Mouse (Mus musculus) liver, embryonic 12.5 days (tissue): Measurements from ENCODE around the gene Ercc6. TPM values are rescaled to one million over a fixed set of nuclear protein-coding genes. Genes with fewer than 3 reads are reported as not detected.

ENCODE experiments used
- ATAC-seq: fragments of 200-750 bp; cut with Nextera tagmentation; 2 replicates; pipeline ENCODE4 v1.8.0; 2017; ENCODE audit warnings: moderate number of reproducible peaks, mild to moderate bottlenecking, moderate library complexity
- H3K27ac ChIP-seq: fragments of 300-500 bp; sonication (generic); 2 replicates; pipeline ENCODE4 v1.5.1; 2016; ENCODE audit warnings: mild to moderate bottlenecking
- H3K27me3 ChIP-seq: fragments of 300-500 bp; sonication (generic); replicated peaks from 2 replicates; pipeline ENCODE4 v1.6.1; 2016; ENCODE audit warnings: mild to moderate bottlenecking, moderate library complexity
- H3K36me3 ChIP-seq: fragments of 300-500 bp; sonication (generic); 2 replicates; pipeline ENCODE4 v1.6.1; 2016; ENCODE audit warnings: mild to moderate bottlenecking, moderate library complexity
- H3K4me1 ChIP-seq: fragments of 300-500 bp; sonication (generic); 2 replicates; pipeline ENCODE4 v1.6.1; 2016
- H3K4me2 ChIP-seq: fragments of 300-500 bp; sonication (generic); 2 replicates; pipeline ENCODE4 v1.6.1; 2016; ENCODE audit warnings: mild to moderate bottlenecking, moderate library complexity
- H3K4me3 ChIP-seq: fragments of 300-500 bp; sonication (generic); 2 replicates; pipeline ENCODE4 v1.5.1; 2016; ENCODE audit warnings: mild to moderate bottlenecking, moderate library complexity
- H3K9ac ChIP-seq: fragments of 300-500 bp; sonication (generic); 2 replicates; pipeline ENCODE4 v1.6.1; 2016; ENCODE audit warnings: mild to moderate bottlenecking, moderate library complexity
- H3K9me3 ChIP-seq: fragments of 300-500 bp; sonication (generic); replicated peaks from 2 replicates; pipeline ENCODE4 v1.6.1; 2016; ENCODE audit warnings: mild to moderate bottlenecking, moderate library complexity
- WGBS: fragments of 180-500 bp; shearing (Covaris S2); methylation state at CpG from one replicate; pipeline ENCODE4 v1.1.7; 2016; ENCODE audit not compliant: insufficient replicate concordance; 5-methylcytosine and 5-hydroxymethylcytosine counted together
- polyA plus RNA-seq: library from polyadenylated mRNA; unstranded; fragments of >200 nt; fragmentation: Nextera tagmentation; extraction: Ambion mirVana; gene quantifications from 2 replicates; pipeline ENCODE4 v1.2.1, GENCODE M21; 2016

Gene Ercc6
- polyA plus RNA-seq: 13.3 and 14.8 TPM in 2 replicates

GRCm38 (mm10) chr14:32513336-32514032, at the start of gene Ercc6:
Gene Ercc6, plus strand, starts transcription at chr14:32513521.
- H3K27me3 ChIP-seq: no peaks in the 10 kb centered on the region
- H3K9me3 ChIP-seq: no peaks in the 10 kb centered on the region
- WGBS: under 1% methylated on average over 62 of the region's 62 CpGs
- peak within 1 kb of the TSS; percentile 78 for H3K9ac ChIP-seq
- peak within 1 kb of the TSS; percentile 70 for H3K4me3 ChIP-seq
- H3K27ac ChIP-seq: peak within 1 kb of the TSS; percentile 79
- H3K36me3 ChIP-seq: peaks cover 22% of the 10 kb centered on the region
- H3K4me2 ChIP-seq: peak within 1 kb of the TSS; percentile 83
- peaks cover 30% of the 10 kb centered on the region for H3K4me1 ChIP-seq
- ATAC-seq: peak; percentile 92

GRCm38 (mm10) chr14:32464601-32465505, 48.5 kb upstream of the Ercc6 start, which contains the start of gene Slc18a3:
Gene Slc18a3, minus strand, starts transcription at chr14:32464850.
- Histone ChIP-seq H3K9ac (no peak within 1 kb of the TSS), H3K36me3 (no peaks in the 10 kb centered on the region), H3K4me3 (peak within 1 kb of the TSS; percentile 26), H3K4me2 (peak within 1 kb of the TSS; percentile 40), H3K4me1 (peaks cover 4% of the 10 kb centered on the region; the same call in 1 of the 2 replicates), H3K9me3 (no peaks in the 10 kb centered on the region), H3K27me3 (peaks cover 90% of the 10 kb centered on the region), H3K27ac (no peak within 1 kb of the TSS)
- WGBS: 2% methylated on average over 70 of the region's 70 CpGs
- no peak for ATAC-seq

- Histone ChIP-seq H3K27ac (no peak overlapping the region), H3K27me3 (peaks cover 84% of the 10 kb centered on the region), H3K9me3 (no peaks in the 10 kb centered on the region), H3K4me3 (no peak overlapping the region), H3K9ac (no peak overlapping the region), H3K4me1 (peaks cover 4% of the 10 kb centered on the region; the same call in 1 of the 2 replicates), H3K36me3 (no peaks in the 10 kb centered on the region), H3K4me2 (no peak overlapping the region)
- ATAC-seq: no peak
- 4% methylated on average over 9 of the region's 11 CpGs for WGBS
Observed at GRCm38 (mm10) chr14:32465506-32465870, 47.8 kb upstream of the Ercc6 start.

- ATAC-seq: no peak
- no peaks in the 10 kb centered on the region for H3K9me3 ChIP-seq
- peaks cover 4% of the 10 kb centered on the region; the same call in 1 of the 2 replicates for H3K4me1 ChIP-seq
- WGBS: 15% methylated on average over 13 of the region's 13 CpGs
- H3K9ac ChIP-seq: no peak within 1 kb of the TSS
- peaks cover 80% of the 10 kb centered on the region for H3K27me3 ChIP-seq
- peak within 1 kb of the TSS; percentile 26; the same call in 1 of the 2 replicates for H3K4me3 ChIP-seq
- peak within 1 kb of the TSS; percentile 40 for H3K4me2 ChIP-seq
- H3K36me3 ChIP-seq: no peaks in the 10 kb centered on the region
- H3K27ac ChIP-seq: no peak within 1 kb of the TSS
Observed at GRCm38 (mm10) chr14:32465889-32466288, 47.4 kb upstream of the Ercc6 start, which contains the start of gene Chat. Gene Chat, minus strand, starts transcription at chr14:32465989.

- H3K4me1 ChIP-seq: peaks cover 4% of the 10 kb centered on the region; the same call in 1 of the 2 replicates
- no peak overlapping the region for H3K27ac ChIP-seq
- no peak overlapping the region for H3K4me2 ChIP-seq
- H3K27me3 ChIP-seq: peaks cover 71% of the 10 kb centered on the region
- no peak overlapping the region for H3K9ac ChIP-seq
- 6% methylated on average over 5 of the region's 5 CpGs for WGBS
- no peak for ATAC-seq
- H3K9me3 ChIP-seq: no peaks in the 10 kb centered on the region
- H3K36me3 ChIP-seq: no peaks in the 10 kb centered on the region
- H3K4me3 ChIP-seq: no peak overlapping the region
Observed at GRCm38 (mm10) chr14:32467606-32468005, 45.7 kb upstream of the Ercc6 start.

- no peak overlapping the region for H3K27ac ChIP-seq
- no peak overlapping the region for H3K4me3 ChIP-seq
- no peak for ATAC-seq
- peaks cover 23% of the 10 kb centered on the region for H3K27me3 ChIP-seq
- WGBS: 10% methylated on average over 4 of the region's 4 CpGs
- no peaks in the 10 kb centered on the region for H3K4me1 ChIP-seq
- H3K9me3 ChIP-seq: no peaks in the 10 kb centered on the region
- no peaks in the 10 kb centered on the region for H3K36me3 ChIP-seq
- no peak overlapping the region for H3K9ac ChIP-seq
- no peak overlapping the region for H3K4me2 ChIP-seq
Observed at GRCm38 (mm10) chr14:32472996-32473395, 40.3 kb upstream of the Ercc6 start.

- H3K4me1 ChIP-seq: no peaks in the 10 kb centered on the region
- WGBS: 54% methylated on average over 6 of the region's 6 CpGs
- H3K9ac ChIP-seq: no peak overlapping the region
- ATAC-seq: no peak
- H3K4me3 ChIP-seq: no peak overlapping the region
- H3K27ac ChIP-seq: no peak overlapping the region
- H3K4me2 ChIP-seq: no peak overlapping the region
- peaks cover 22% of the 10 kb centered on the region for H3K27me3 ChIP-seq
- H3K36me3 ChIP-seq: no peaks in the 10 kb centered on the region
- H3K9me3 ChIP-seq: no peaks in the 10 kb centered on the region
Observed at GRCm38 (mm10) chr14:32476559-32476958, 36.8 kb upstream of the Ercc6 start.

- Histone ChIP-seq H3K27ac (no peak overlapping the region), H3K27me3 (peaks cover 16% of the 10 kb centered on the region; the same call in 1 of the 2 replicates), H3K9ac (no peak overlapping the region), H3K4me2 (no peak overlapping the region), H3K36me3 (no peaks in the 10 kb centered on the region), H3K4me3 (no peak overlapping the region), H3K4me1 (no peaks in the 10 kb centered on the region), H3K9me3 (no peaks in the 10 kb centered on the region)
- 32% methylated on average over 1 of the region's 1 CpGs for WGBS
- no peak for ATAC-seq
Observed at GRCm38 (mm10) chr14:32477581-32477980, 35.7 kb upstream of the Ercc6 start.

- 6% methylated on average over 3 of the region's 3 CpGs for WGBS
- Histone ChIP-seq H3K4me2 (no peak overlapping the region), H3K36me3 (no peaks in the 10 kb centered on the region), H3K9me3 (no peaks in the 10 kb centered on the region), H3K27ac (no peak overlapping the region), H3K27me3 (peaks cover 24% of the 10 kb centered on the region; the same call in 1 of the 2 replicates), H3K4me3 (no peak overlapping the region), H3K4me1 (no peaks in the 10 kb centered on the region), H3K9ac (no peak overlapping the region)
- no peak for ATAC-seq
Observed at GRCm38 (mm10) chr14:32482061-32482460, 31.3 kb upstream of the Ercc6 start.

- peaks cover 28% of the 10 kb centered on the region for H3K27me3 ChIP-seq
- H3K4me1 ChIP-seq: peaks cover 4% of the 10 kb centered on the region
- no peak overlapping the region for H3K4me3 ChIP-seq
- peak overlapping the region; percentile 36 for H3K4me2 ChIP-seq
- no peak for ATAC-seq
- no peak overlapping the region for H3K27ac ChIP-seq
- WGBS: 10% methylated on average over 13 of the region's 13 CpGs
- H3K9ac ChIP-seq: no peak overlapping the region
- no peaks in the 10 kb centered on the region for H3K9me3 ChIP-seq
- no peaks in the 10 kb centered on the region for H3K36me3 ChIP-seq
Observed at GRCm38 (mm10) chr14:32492521-32492920, 20.8 kb upstream of the Ercc6 start.

- ATAC-seq: no peak
- H3K4me2 ChIP-seq: no peak overlapping the region
- no peaks in the 10 kb centered on the region for H3K9me3 ChIP-seq
- H3K4me3 ChIP-seq: no peak overlapping the region
- H3K27me3 ChIP-seq: peaks cover 30% of the 10 kb centered on the region
- 37% methylated on average over 8 of the region's 8 CpGs for WGBS
- H3K36me3 ChIP-seq: no peaks in the 10 kb centered on the region
- no peak overlapping the region for H3K9ac ChIP-seq
- H3K4me1 ChIP-seq: peaks cover 4% of the 10 kb centered on the region
- H3K27ac ChIP-seq: no peak overlapping the region
Observed at GRCm38 (mm10) chr14:32496115-32496850, 17.0 kb upstream of the Ercc6 start.
